8 mouse cellular contexts compared by ENCODE assay signal in genomic region chr17:13657182-13657562, GRCm38 (mm10).
DNase-seq lines count a peak whose midpoint lies in the region; ATAC-seq and TF ChIP-seq lines count a peak whose summit lies in the region.

No protein-coding gene starts in this region.

- 27% methylated on average over 10 of the region's 10 CpGs for WGBS in lung, embryonic 15.5 days
- 37% methylated on average over 10 of the region's 10 CpGs for WGBS in intestine, postnatal 0 days
- WGBS in neural tube, embryonic 14.5 days, result 20% methylated on average over 10 of the region's 10 CpGs

- H3K4me1 ChIP-seq in lung, embryonic 15.5 days, result peaks cover 36% of the 10 kb centered on the region
- H3K4me1 ChIP-seq in intestine, postnatal 0 days (replicated peaks; ENCODE audit: control insufficient read depth, insufficient read depth, low read length), result 0 out of 2 replicates have a peak, but pooled peaks cover 7% of the 10 kb centered on the region
- H3K4me1 ChIP-seq in neural tube, embryonic 14.5 days (ENCODE audit: control insufficient read depth, insufficient read depth, low read length), result peaks cover 11% of the 10 kb centered on the region

- H3K36me3 ChIP-seq in lung, embryonic 15.5 days, result no peaks in the 10 kb centered on the region
- no peaks in the 10 kb centered on the region for H3K36me3 ChIP-seq in intestine, postnatal 0 days (ENCODE audit: control insufficient read depth, insufficient read depth)
- H3K36me3 ChIP-seq in neural tube, embryonic 14.5 days (ENCODE audit: control insufficient read depth, insufficient read depth, low read length), result no peaks in the 10 kb centered on the region

- no peaks in the 10 kb centered on the region for H3K27me3 ChIP-seq in lung, embryonic 15.5 days
- H3K27me3 ChIP-seq in intestine, postnatal 0 days (replicated peaks; ENCODE audit: control insufficient read depth, insufficient read depth, low read length), result no peaks in the 10 kb centered on the region
- no peaks in the 10 kb centered on the region for H3K27me3 ChIP-seq in neural tube, embryonic 14.5 days (ENCODE audit: control insufficient read depth, insufficient read depth, low read length)

- no peak for ATAC-seq in lung, embryonic 15.5 days (ENCODE audit: borderline replicate concordance, extremely low read depth, low FRiP score, low TSS enrichment)
- ATAC-seq in intestine, postnatal 0 days, result no peak
- no peak for ATAC-seq in neural tube, embryonic 14.5 days (ENCODE audit: low read depth)

- peak overlapping the region; percentile 43; the same call in 1 of the 2 replicates for H3K4me2 ChIP-seq in lung, embryonic 15.5 days
- H3K4me2 ChIP-seq in intestine, postnatal 0 days (replicated peaks; ENCODE audit: low read depth), result 0 out of 2 replicates have a peak overlapping the region, but pooled peaks have one; percentile 35
- H3K4me2 ChIP-seq in neural tube, embryonic 14.5 days (ENCODE audit: low read depth, low read length), result no peak overlapping the region; the same call in 1 of the 2 replicates

- peak overlapping the region; percentile 80 for H3K27ac ChIP-seq in gastrocnemius, adult 2 months
- peak overlapping the region; percentile 59 for H3K27ac ChIP-seq in lung, embryonic 15.5 days
- no peak overlapping the region for H3K27ac ChIP-seq in intestine, postnatal 0 days (ENCODE audit: low read depth, low read length)
- H3K27ac ChIP-seq in neural tube, embryonic 14.5 days (ENCODE audit: low read depth, low read length), result peak overlapping the region; percentile 75

- no peak for TF ChIP-seq CTCF in gastrocnemius, adult 2 months (IDR thresholded peaks at IDR 0.05)
- no peak for TF ChIP-seq CTCF in intestine, postnatal 0 days (IDR thresholded peaks at IDR 0.05; ENCODE audit: low read depth)

- H3K9ac ChIP-seq in lung, embryonic 15.5 days, result no peak overlapping the region
- no peak overlapping the region for H3K9ac ChIP-seq in intestine, postnatal 0 days (ENCODE audit: low read depth, low read length)
- H3K9ac ChIP-seq in neural tube, embryonic 14.5 days (replicated peaks; ENCODE audit: low read depth, low read length), result peak overlapping the region; percentile 29

- no peaks in the 10 kb centered on the region for H3K9me3 ChIP-seq in lung, embryonic 15.5 days
- no peaks in the 10 kb centered on the region for H3K9me3 ChIP-seq in intestine, postnatal 0 days (ENCODE audit: control insufficient read depth)
- H3K9me3 ChIP-seq in neural tube, embryonic 14.5 days (ENCODE audit: control insufficient read depth, low read length), result no peaks in the 10 kb centered on the region

- intact Hi-C loops in gastrocnemius, adult 2 months (cut with DNase I), result no loop called here

- no peak for DNase-seq in gastrocnemius, adult 2 months
- no peak for DNase-seq in gastrocnemius, postnatal 4 days (ENCODE audit: low spot score in 2 of 2)
- DNase-seq in lung, postnatal 4 days, result no peak
- no peak for DNase-seq in B cell, adult 2 months
- DNase-seq in adrenal gland, adult 2 months, result no peak

- peak overlapping the region; percentile 36 for H3K4me3 ChIP-seq in gastrocnemius, adult 2 months
- no peak overlapping the region for H3K4me3 ChIP-seq in lung, embryonic 15.5 days
- no peak overlapping the region for H3K4me3 ChIP-seq in intestine, postnatal 0 days (ENCODE audit: low read depth, low read length)
- H3K4me3 ChIP-seq in neural tube, embryonic 14.5 days (ENCODE audit: low read depth, low read length), result no peak overlapping the region
